Mouse (Mus musculus) cerebellum, adult 2 months (tissue): ENCODE data around the gene Atp13a3. TPM values are rescaled to one million over a fixed set of nuclear protein-coding genes. Genes with fewer than 3 reads are reported as not detected.

ENCODE experiments used
- DNase-seq, 2 experiments: peaks; one replicate each; pipeline ENCODE4 v3.0.0; 2021
- H3K27ac ChIP-seq: fragments of 200-500 bp; 2 replicates; pipeline ENCODE4 v1.5.1; 2012; ENCODE audit warnings: low read length, control low read depth, inconsistent platforms; ENCODE audit not compliant: insufficient read depth
- H3K27me3 ChIP-seq: fragments of 200-500 bp; 2 replicates; pipeline ENCODE4 v1.6.1; 2012; ENCODE audit warnings: inconsistent platforms, mild to moderate bottlenecking, low read length, moderate library complexity; ENCODE audit not compliant: control insufficient read depth, insufficient read depth
- H3K4me1 ChIP-seq: fragments of 200-500 bp; 2 replicates; pipeline ENCODE4 v1.6.1; 2011; ENCODE audit warnings: low read length; ENCODE audit not compliant: control insufficient read depth, insufficient read depth
- H3K4me3 ChIP-seq: fragments of 200-500 bp; replicated peaks from 2 replicates; pipeline ENCODE3; 2011; ENCODE audit warnings: mild to moderate bottlenecking, low read depth, low read length, control low read depth; ENCODE audit not compliant: insufficient read depth
- CTCF ChIP-seq: fragments of 200-500 bp; IDR thresholded peaks from 2 replicates; pipeline ENCODE4 v1.5.1; 2011; ENCODE audit warnings: low read depth, mild to moderate bottlenecking, control low read depth, low read length, moderate library complexity, borderline replicate concordance; ENCODE audit not compliant: insufficient read depth
- POLR2A ChIP-seq: fragments of 200-500 bp; IDR thresholded peaks from 2 replicates; pipeline ENCODE4 v1.6.1; 2011; ENCODE audit warnings: low read length, control low read depth, borderline replicate concordance; ENCODE audit not compliant: insufficient read depth
- WGBS: fragments of 180-500 bp; shearing (Covaris S2); methylation state at CpG from one replicate; pipeline ENCODE4 v1.1.7; 2018; 5-methylcytosine and 5-hydroxymethylcytosine counted together
- polyA plus RNA-seq: library from polyadenylated mRNA; depleted of rRNA; stranded (reverse); fragments of >200 nt; gene quantifications from 2 replicates; pipeline ENCODE4 v1.2.3, GENCODE M21; 2012

The Atp13a3 gene
- polyA plus RNA-seq, 1 experiment: 31.4 TPM

DNA sequence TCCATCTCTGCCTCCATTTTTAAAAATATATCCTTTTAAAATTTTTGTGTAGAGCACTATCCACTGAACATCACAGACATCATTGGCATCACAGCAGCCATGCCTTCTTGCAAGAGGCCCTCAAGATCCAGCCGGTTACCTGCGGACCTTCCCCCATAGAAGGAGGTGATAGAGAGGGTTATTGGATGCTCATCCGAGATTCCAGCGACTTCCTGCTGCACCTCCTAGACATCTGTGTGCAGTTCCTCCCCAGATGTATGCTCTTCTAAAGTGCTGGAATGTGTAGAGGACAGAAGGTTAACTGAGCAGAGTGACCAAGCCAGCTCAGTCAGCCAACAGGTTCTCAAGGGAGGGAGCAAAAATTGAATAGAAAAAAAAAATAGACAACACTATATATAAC is 21.7 kb upstream of the Atp13a3 start:
- no peaks in the 10 kb centered on the region for H3K27me3 ChIP-seq
- no peaks in the 10 kb centered on the region for H3K4me1 ChIP-seq
- no peak for DNase-seq
- H3K4me3 ChIP-seq: no peak overlapping the region
- no peak overlapping the region for H3K27ac ChIP-seq
- TF ChIP-seq POLR2A (no peak), CTCF (no peak)
- 80% methylated on average over 4 of the region's 4 CpGs for WGBS

DNA sequence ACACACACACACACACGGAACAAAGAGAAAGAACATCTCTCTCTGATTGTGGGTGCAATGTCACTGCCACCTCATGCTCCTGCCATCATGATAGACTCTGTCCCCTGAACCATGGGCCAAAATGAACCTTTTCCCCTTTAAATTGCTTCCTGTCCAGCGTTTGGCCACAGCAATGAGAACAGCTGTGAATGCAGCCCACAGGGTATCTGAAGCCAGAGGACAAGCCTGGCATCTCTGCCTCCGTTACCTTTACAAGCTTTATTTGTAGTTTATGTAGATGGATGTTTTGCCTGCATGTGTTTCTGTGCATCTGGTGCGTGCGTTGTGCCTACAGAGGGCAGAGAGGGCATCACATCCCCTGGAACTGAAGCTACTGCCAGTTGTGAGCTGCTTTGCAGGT is 21.2 kb upstream of the Atp13a3 start:
- Histone ChIP-seq H3K4me1 (no peaks in the 10 kb centered on the region), H3K27ac (no peak overlapping the region), H3K4me3 (no peak overlapping the region), H3K27me3 (no peaks in the 10 kb centered on the region)
- TF ChIP-seq CTCF (no peak), POLR2A (no peak)
- WGBS: 64% methylated on average over 5 of the region's 5 CpGs
- DNase-seq: no peak

DNA sequence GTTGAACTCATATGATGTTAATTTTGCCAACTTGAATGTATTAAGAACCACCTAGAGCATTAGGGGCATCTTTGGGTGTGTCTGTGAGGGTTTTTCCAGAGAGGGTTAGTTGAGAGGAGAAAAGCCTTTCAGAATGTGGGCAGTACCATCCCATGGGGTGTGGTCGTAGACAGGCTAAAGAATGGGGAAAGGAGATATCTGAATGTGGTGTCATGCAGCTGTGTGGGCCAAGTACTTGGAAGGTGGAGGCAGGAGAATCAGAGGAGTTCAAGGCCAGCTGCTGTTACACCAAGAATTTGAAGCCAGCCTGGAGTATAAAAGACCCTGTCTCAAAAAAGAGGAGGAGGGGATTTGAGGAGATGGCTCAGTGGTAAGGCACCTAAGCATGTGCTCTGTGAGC is 20.2 kb upstream of the Atp13a3 start:
- no peak for TF ChIP-seq CTCF
- TF ChIP-seq POLR2A: no peak
- Histone ChIP-seq H3K4me3 (no peak overlapping the region), H3K27ac (no peak overlapping the region), H3K27me3 (no peaks in the 10 kb centered on the region), H3K4me1 (no peaks in the 10 kb centered on the region)
- DNase-seq: no peak
- WGBS: 88% methylated on average over 1 of the region's 1 CpGs

DNA sequence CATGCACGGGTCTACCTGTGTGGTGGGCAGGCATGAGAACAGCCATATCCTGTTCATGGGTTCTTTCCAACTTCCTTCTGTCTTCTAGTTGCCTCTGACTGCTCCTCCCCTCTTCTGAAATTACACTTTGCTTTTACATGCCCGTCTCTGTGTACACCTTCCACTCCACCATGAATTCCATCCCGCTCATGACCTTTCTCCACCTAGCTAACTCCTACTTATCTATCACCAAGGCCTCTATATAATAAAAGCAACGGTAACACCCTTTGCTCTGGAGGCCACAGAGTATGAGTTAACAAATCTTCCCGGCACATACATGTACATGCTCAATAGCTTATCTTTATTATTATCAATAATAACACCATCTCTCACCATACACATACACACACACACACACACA is 18.3 kb upstream of the Atp13a3 start:
- Histone ChIP-seq H3K4me1 (no peaks in the 10 kb centered on the region), H3K27ac (no peak overlapping the region), H3K4me3 (no peak overlapping the region), H3K27me3 (no peaks in the 10 kb centered on the region)
- TF ChIP-seq POLR2A (no peak), CTCF (no peak)
- 86% methylated on average over 5 of the region's 5 CpGs for WGBS
- no peak for DNase-seq

DNA sequence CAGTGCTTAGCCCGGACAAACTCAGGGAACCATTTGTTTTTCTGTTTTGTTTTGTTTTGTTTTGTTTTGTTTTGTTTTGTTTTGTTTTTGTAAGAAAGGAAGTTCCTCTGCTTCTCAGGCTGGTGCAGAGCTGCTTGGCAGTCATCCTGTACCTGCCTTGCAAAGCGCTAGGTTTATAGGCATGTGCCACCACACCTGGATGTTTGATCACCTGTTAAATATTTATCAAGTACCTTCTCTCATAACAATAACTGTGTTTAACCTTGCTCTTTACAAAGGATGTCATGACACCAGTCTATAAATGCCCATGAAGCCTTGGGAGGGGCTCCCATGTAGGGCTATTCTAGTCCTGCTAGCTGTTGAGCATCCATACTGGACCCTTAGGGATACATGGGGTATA is 10.9 kb upstream of the Atp13a3 start:
- 92% methylated on average over 2 of the region's 2 CpGs for WGBS
- no peak for DNase-seq
- no peaks in the 10 kb centered on the region for H3K4me1 ChIP-seq
- no peak overlapping the region for H3K27ac ChIP-seq
- no peak overlapping the region for H3K4me3 ChIP-seq
- no peaks in the 10 kb centered on the region for H3K27me3 ChIP-seq
- TF ChIP-seq POLR2A (no peak), CTCF (no peak)

DNA sequence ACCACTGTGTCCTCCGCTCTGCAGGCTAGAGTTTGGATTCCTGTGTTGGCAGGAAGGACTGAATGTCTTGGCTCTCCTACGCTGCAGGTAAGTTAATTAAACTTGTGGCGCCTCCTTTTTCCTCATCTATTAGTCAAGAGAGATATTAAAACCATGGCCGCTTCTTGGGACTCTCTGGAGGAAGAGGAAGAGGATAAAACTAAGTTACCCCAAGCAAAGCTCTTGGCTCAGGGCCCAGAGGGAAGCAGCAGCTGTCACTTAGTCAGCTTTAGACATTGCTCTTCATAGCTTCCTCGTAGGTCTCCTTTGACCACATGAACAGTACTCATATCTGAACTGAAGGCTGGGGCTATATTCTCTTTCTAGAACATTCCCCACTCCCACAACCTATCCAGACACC is 10.5 kb upstream of the Atp13a3 start:
- no peaks in the 10 kb centered on the region for H3K27me3 ChIP-seq
- WGBS: 42% methylated on average over 5 of the region's 5 CpGs
- no peak for TF ChIP-seq POLR2A
- no peak for TF ChIP-seq CTCF
- no peak overlapping the region for H3K27ac ChIP-seq
- no peak for DNase-seq
- no peak overlapping the region for H3K4me3 ChIP-seq
- no peaks in the 10 kb centered on the region for H3K4me1 ChIP-seq

DNA sequence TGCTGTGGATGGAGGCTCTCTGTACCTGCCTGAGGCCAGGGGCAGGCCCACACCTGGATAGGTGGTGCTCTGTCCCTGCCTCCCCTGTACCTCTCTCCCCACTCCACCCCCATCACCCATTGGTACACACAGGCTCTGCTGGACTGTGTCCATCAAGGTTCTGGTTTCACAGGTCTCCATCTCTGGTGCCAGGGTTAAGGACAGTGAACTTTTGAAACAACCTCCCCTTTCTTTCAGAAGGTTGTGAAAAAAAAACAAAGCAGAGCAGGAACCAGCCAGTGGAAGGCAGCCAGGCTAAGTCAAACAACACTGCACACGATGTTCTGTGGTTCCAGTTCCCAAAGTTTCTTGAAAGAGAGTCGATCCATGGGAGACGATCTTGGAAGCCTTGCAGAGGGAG is 6.9 kb upstream of the Atp13a3 start:
- H3K4me1 ChIP-seq: no peaks in the 10 kb centered on the region
- DNase-seq: no peak
- 70% methylated on average over 3 of the region's 3 CpGs for WGBS

DNA sequence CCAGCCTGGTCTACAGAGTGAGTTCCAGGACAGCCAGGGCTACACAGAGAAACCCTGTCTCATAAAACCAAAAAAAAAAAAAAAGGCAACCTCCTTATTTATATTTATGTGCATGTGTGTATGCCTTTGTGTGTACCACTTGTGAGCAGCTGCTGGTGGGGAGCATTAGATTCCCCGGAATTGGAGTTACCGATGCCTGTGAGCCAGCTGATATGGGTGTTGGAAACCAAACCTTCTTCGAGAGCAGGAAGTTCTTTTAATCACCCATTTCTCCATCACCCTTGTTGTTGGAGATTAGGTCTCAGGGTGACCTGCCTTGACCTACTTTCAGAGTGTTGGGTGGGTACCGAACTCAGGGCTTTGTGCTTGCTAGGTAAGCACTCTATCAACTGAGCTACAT is 5.1 kb upstream of the Atp13a3 start:
- DNase-seq: no peak
- H3K27me3 ChIP-seq: no peaks in the 10 kb centered on the region
- no peak overlapping the region for H3K27ac ChIP-seq
- TF ChIP-seq POLR2A (no peak), CTCF (no peak)
- H3K4me3 ChIP-seq: no peak overlapping the region
- no peaks in the 10 kb centered on the region for H3K4me1 ChIP-seq
- 90% methylated on average over 4 of the region's 4 CpGs for WGBS

More for the DNA sequence above, 6.9 kb upstream of the Atp13a3 start:
- no peak overlapping the region for H3K27ac ChIP-seq
- no peaks in the 10 kb centered on the region for H3K27me3 ChIP-seq
- TF ChIP-seq CTCF (no peak), POLR2A (no peak)
- H3K4me3 ChIP-seq: no peak overlapping the region

DNA sequence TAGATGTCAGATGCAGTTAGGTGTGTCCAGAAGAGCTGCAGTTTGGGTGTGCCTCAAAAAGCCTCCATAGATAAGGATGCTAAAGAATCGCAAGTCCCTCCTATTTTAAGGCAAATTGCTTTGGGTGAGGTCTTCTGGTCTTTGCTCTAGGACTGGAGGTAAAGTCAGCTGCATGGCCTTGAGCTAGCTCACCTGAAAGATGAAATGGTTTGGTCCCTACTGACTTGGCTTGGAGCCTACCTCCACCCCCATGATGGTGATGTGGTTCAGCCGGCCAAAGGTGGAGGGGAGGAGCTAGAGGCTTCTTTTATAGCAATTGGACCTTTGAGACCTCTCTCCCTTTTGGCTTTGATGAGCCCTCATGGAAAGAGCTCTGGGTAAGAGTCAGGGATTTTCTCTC is 1.7 kb upstream of the Atp13a3 start:
- 75% methylated on average over 2 of the region's 2 CpGs for WGBS
- Histone ChIP-seq H3K4me3 (no peak overlapping the region), H3K27ac (no peak overlapping the region), H3K4me1 (no peaks in the 10 kb centered on the region), H3K27me3 (no peaks in the 10 kb centered on the region; the same call in 1 of the 2 replicates)
- no peak for TF ChIP-seq CTCF
- no peak for TF ChIP-seq POLR2A
- no peak for DNase-seq
